19 mouse cellular contexts compared by ENCODE assay signal in the genomic region with DNA sequence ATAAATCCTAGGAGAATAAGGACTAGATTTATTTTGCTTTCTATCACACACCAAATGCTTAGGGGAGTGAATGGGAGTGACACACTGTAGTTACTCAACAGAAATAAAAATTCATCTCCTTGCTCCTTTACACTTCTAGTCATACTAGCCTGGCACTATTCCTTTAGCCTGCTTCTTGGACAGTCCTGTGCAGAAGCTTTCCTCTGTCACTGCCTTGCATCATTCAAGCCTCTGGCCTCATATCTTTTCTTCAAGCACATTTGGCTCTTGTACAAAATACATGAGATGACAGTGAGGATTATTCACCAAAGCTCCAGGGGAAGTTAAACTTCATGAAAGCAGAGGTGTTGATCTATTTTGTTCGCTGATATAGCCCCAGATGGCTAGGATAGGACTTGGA.
"Had no signal": no experiment of that assay in that cellular context is flagged by ENCODE, and none has a peak within 500 bp of the region (broad histone marks: within the 10 kb centered on the region; RNA-seq: fewer than 3 reads in every experiment).

No protein-coding gene starts in this region.

- H3K9ac ChIP-seq: liver, embryonic 15.5 days; liver, postnatal 0 days; midbrain, embryonic 13.5 days; midbrain, embryonic 15.5 days; neural tube, embryonic 13.5 days; neural tube, embryonic 15.5 days had no signal

- H3K9me3 ChIP-seq: liver, embryonic 15.5 days; megakaryocyte, embryonic 14.5 days; midbrain, embryonic 13.5 days; midbrain, embryonic 15.5 days; neural tube, embryonic 13.5 days; neural tube, embryonic 15.5 days had no signal

- H3K4me2 ChIP-seq: liver, embryonic 15.5 days; midbrain, embryonic 11.5 days; midbrain, embryonic 13.5 days; midbrain, embryonic 15.5 days; neural tube, embryonic 13.5 days; neural tube, embryonic 15.5 days had no signal

- H3K27ac ChIP-seq: liver, embryonic 15.5 days; macrophage; midbrain, embryonic 13.5 days; midbrain, embryonic 15.5 days; neural tube, embryonic 13.5 days; neural tube, embryonic 15.5 days had no signal

- H3K4me3 ChIP-seq: liver, embryonic 15.5 days; megakaryocyte, embryonic 14.5 days; midbrain, embryonic 13.5 days; midbrain, embryonic 15.5 days; neural tube, embryonic 13.5 days; neural tube, embryonic 15.5 days had no signal

- DNase-seq: liver, postnatal 0 days; lung, adult 2 months; lung, postnatal 10 days; retina, postnatal 1 day; right cerebral cortex, adult 18-20 months; right cerebral cortex, postnatal 25 days; right cerebral cortex, postnatal 4 days; spleen, adult 18-20 months; thymus, adult 18-20 months; thymus, postnatal 14 days; thymus, postnatal 36 days had no signal

- ATAC-seq: liver, postnatal 0 days; midbrain, embryonic 13.5 days; midbrain, embryonic 15.5 days had no signal

- H3K27me3 ChIP-seq: liver, embryonic 15.5 days; megakaryocyte, embryonic 14.5 days; midbrain, embryonic 13.5 days; midbrain, embryonic 15.5 days; neural tube, embryonic 13.5 days; neural tube, embryonic 15.5 days had no signal

- H3K4me1 ChIP-seq: liver, embryonic 15.5 days; megakaryocyte, embryonic 14.5 days; midbrain, embryonic 13.5 days; midbrain, embryonic 15.5 days; neural tube, embryonic 13.5 days; neural tube, embryonic 15.5 days had no signal

- H3K36me3 ChIP-seq: liver, embryonic 15.5 days; midbrain, embryonic 13.5 days; midbrain, embryonic 15.5 days; neural tube, embryonic 13.5 days; neural tube, embryonic 15.5 days had no signal
